Mouse (Mus musculus) hindbrain, embryonic 15.5 days (tissue): ENCODE measurements around the gene Pomt1. TPM values are rescaled to one million over a fixed set of nuclear protein-coding genes. Genes with fewer than 3 reads are reported as not detected.

Source experiments
- ATAC-seq: fragments of 200-750 bp; cut with Nextera tagmentation; 2 replicates; pipeline ENCODE4 v1.8.0; 2017; ENCODE audit warnings: low read depth, moderate number of reproducible peaks, moderate TSS enrichment; ENCODE audit not compliant: low FRiP score
- H3K27ac ChIP-seq: fragments of 300-500 bp; sonication (generic); replicated peaks from 2 replicates; pipeline ENCODE4 v1.5.1; 2015; ENCODE audit warnings: mild to moderate bottlenecking, inconsistent platforms
- H3K27me3 ChIP-seq: fragments of 300-500 bp; sonication (generic); 2 replicates; pipeline ENCODE4 v1.6.1; 2015; ENCODE audit warnings: control low read depth, inconsistent platforms
- H3K36me3 ChIP-seq: fragments of 300-500 bp; sonication (generic); 2 replicates; pipeline ENCODE4 v1.6.1; 2015; ENCODE audit warnings: control low read depth, inconsistent platforms
- H3K4me1 ChIP-seq: fragments of 300-500 bp; sonication (generic); replicated peaks from 2 replicates; pipeline ENCODE4 v1.6.1; 2015; ENCODE audit warnings: control low read depth, inconsistent platforms
- H3K4me2 ChIP-seq: fragments of 300-500 bp; sonication (generic); 2 replicates; pipeline ENCODE4 v1.6.1; 2015; ENCODE audit warnings: moderate library complexity, mild to moderate bottlenecking, inconsistent platforms
- H3K4me3 ChIP-seq: fragments of 300-500 bp; sonication (generic); 2 replicates; pipeline ENCODE4 v1.5.1; 2015; ENCODE audit warnings: mild to moderate bottlenecking, inconsistent platforms
- H3K9ac ChIP-seq: fragments of 300-500 bp; sonication (generic); 2 replicates; pipeline ENCODE4 v1.6.1; 2015; ENCODE audit warnings: inconsistent platforms
- H3K9me3 ChIP-seq: fragments of 300-500 bp; sonication (generic); 2 replicates; pipeline ENCODE4 v1.6.1; 2016; ENCODE audit warnings: control low read depth, inconsistent platforms
- WGBS: fragments of 180-500 bp; shearing (Covaris S2); methylation state at CpG from one replicate; pipeline ENCODE4 v1.1.7; 2015; 5-methylcytosine and 5-hydroxymethylcytosine counted together
- polyA plus RNA-seq: library from polyadenylated mRNA; unstranded; fragments of >200 nt; fragmentation: Nextera tagmentation; extraction: Ambion mirVana; gene quantifications from 2 replicates; pipeline ENCODE4 v1.2.1, GENCODE M21; 2015

The Pomt1 gene
- polyA plus RNA-seq, 1 experiment from 2014 or later = 33.6 TPM

GRCm38 (mm10) chr2:32256273-32256672 is 19.9 kb downstream of the Pomt1 start:
- no peak overlapping the region for H3K4me3 ChIP-seq
- ATAC-seq = no peak

GRCm38 (mm10) chr2:32258887-32259533 is 22.6 kb downstream of the Pomt1 start:
- no peaks in the 10 kb centered on the region for H3K9me3 ChIP-seq
- peaks cover 27% of the 10 kb centered on the region for H3K36me3 ChIP-seq
- peaks cover 19% of the 10 kb centered on the region for H3K4me1 ChIP-seq
- H3K4me3 ChIP-seq = peak overlapping the region; percentile 98
- ATAC-seq = no peak
- WGBS = 64% methylated on average over 6 of the region's 6 CpGs
- peak overlapping the region; percentile 86 for H3K4me2 ChIP-seq
- no peak overlapping the region for H3K27ac ChIP-seq
- peak overlapping the region; percentile 87 for H3K9ac ChIP-seq
- H3K27me3 ChIP-seq = no peaks in the 10 kb centered on the region

More at GRCm38 (mm10) chr2:32256273-32256672, 19.9 kb downstream of the Pomt1 start:
- no peak overlapping the region for H3K4me2 ChIP-seq
- peaks cover 49% of the 10 kb centered on the region for H3K36me3 ChIP-seq
- 92% methylated on average over 11 of the region's 11 CpGs for WGBS
- no peaks in the 10 kb centered on the region for H3K27me3 ChIP-seq
- H3K4me1 ChIP-seq = peaks cover 19% of the 10 kb centered on the region
- H3K9me3 ChIP-seq = no peaks in the 10 kb centered on the region
- no peak overlapping the region for H3K9ac ChIP-seq
- H3K27ac ChIP-seq = no peak overlapping the region

- peaks cover 19% of the 10 kb centered on the region for H3K36me3 ChIP-seq
- WGBS = 2% methylated on average over 58 of the region's 59 CpGs
- peak within 1 kb of the TSS; percentile 79 for H3K27ac ChIP-seq
- peaks cover 19% of the 10 kb centered on the region for H3K4me1 ChIP-seq
- H3K9ac ChIP-seq = peak within 1 kb of the TSS; percentile 87
- no peaks in the 10 kb centered on the region for H3K9me3 ChIP-seq
- peak within 1 kb of the TSS; percentile 86 for H3K4me2 ChIP-seq
- H3K27me3 ChIP-seq = no peaks in the 10 kb centered on the region
- ATAC-seq = peak; percentile 95
- H3K4me3 ChIP-seq = peak within 1 kb of the TSS; percentile 98
Observed at GRCm38 (mm10) chr2:32259657-32260417, 23.4 kb downstream of the Pomt1 start, which contains the start of gene Uck1. TSS of gene Uck1 (minus strand) at chr2:32260159.

GRCm38 (mm10) chr2:32260635-32261034 is 24.2 kb downstream of the Pomt1 start:
- Histone ChIP-seq H3K27ac (no peak overlapping the region), H3K9me3 (no peaks in the 10 kb centered on the region), H3K4me2 (peak overlapping the region; percentile 86; the same call in 1 of the 2 replicates), H3K9ac (no peak overlapping the region), H3K4me1 (peaks cover 19% of the 10 kb centered on the region), H3K36me3 (peaks cover 19% of the 10 kb centered on the region), H3K27me3 (no peaks in the 10 kb centered on the region), H3K4me3 (peak overlapping the region; percentile 98; the same call in 1 of the 2 replicates)
- ATAC-seq = no peak
- 33% methylated on average over 4 of the region's 4 CpGs for WGBS

- Histone ChIP-seq H3K9ac (no peak overlapping the region), H3K4me2 (no peak overlapping the region), H3K9me3 (no peaks in the 10 kb centered on the region), H3K27me3 (no peaks in the 10 kb centered on the region), H3K4me3 (no peak overlapping the region), H3K36me3 (peaks cover 37% of the 10 kb centered on the region), H3K27ac (no peak overlapping the region), H3K4me1 (no peaks in the 10 kb centered on the region)
- ATAC-seq = no peak
- WGBS = 79% methylated on average over 3 of the region's 3 CpGs
Observed at GRCm38 (mm10) chr2:32275823-32276222, 39.4 kb downstream of the Pomt1 start.

GRCm38 (mm10) chr2:32282289-32282688 is 45.9 kb downstream of the Pomt1 start:
- Histone ChIP-seq H3K9me3 (no peaks in the 10 kb centered on the region), H3K4me2 (no peak overlapping the region), H3K27me3 (no peaks in the 10 kb centered on the region), H3K4me3 (no peak overlapping the region), H3K36me3 (peaks cover 56% of the 10 kb centered on the region), H3K27ac (no peak overlapping the region), H3K9ac (no peak overlapping the region), H3K4me1 (peaks cover 11% of the 10 kb centered on the region)
- 98% methylated on average over 2 of the region's 2 CpGs for WGBS
- ATAC-seq = no peak

GRCm38 (mm10) chr2:32282727-32283126 is 46.3 kb downstream of the Pomt1 start:
- WGBS = 77% methylated on average over 1 of the region's 1 CpGs

GRCm38 (mm10) chr2:32283986-32284385 is 47.6 kb downstream of the Pomt1 start:
- Histone ChIP-seq H3K27ac (no peak overlapping the region), H3K36me3 (peaks cover 39% of the 10 kb centered on the region), H3K4me2 (no peak overlapping the region), H3K9me3 (no peaks in the 10 kb centered on the region), H3K27me3 (no peaks in the 10 kb centered on the region), H3K9ac (no peak overlapping the region), H3K4me3 (no peak overlapping the region), H3K4me1 (peaks cover 16% of the 10 kb centered on the region)
- ATAC-seq = no peak
- WGBS = 92% methylated on average over 3 of the region's 3 CpGs

More at GRCm38 (mm10) chr2:32282727-32283126, 46.3 kb downstream of the Pomt1 start:
- Histone ChIP-seq H3K9ac (no peak overlapping the region), H3K36me3 (peaks cover 51% of the 10 kb centered on the region), H3K4me1 (peaks cover 12% of the 10 kb centered on the region), H3K4me2 (no peak overlapping the region), H3K27ac (no peak overlapping the region), H3K27me3 (no peaks in the 10 kb centered on the region), H3K9me3 (no peaks in the 10 kb centered on the region), H3K4me3 (no peak overlapping the region)
- no peak for ATAC-seq

- under 1% methylated on average over 23 of the region's 23 CpGs for WGBS
- ATAC-seq = no peak
Observed at GRCm38 (mm10) chr2:32287334-32287840, 51.0 kb downstream of the Pomt1 start, which contains the start of gene Golga2. TSS of gene Golga2 (plus strand) at chr2:32287384.

GRCm38 (mm10) chr2:32287923-32288367 is 51.6 kb downstream of the Pomt1 start, which contains the start of gene Swi5:
TSS of gene Swi5 (minus strand) at chr2:32288075.
- ATAC-seq = peak; percentile 100
- WGBS = under 1% methylated on average over 40 of the region's 41 CpGs
- Histone ChIP-seq H3K27me3 (no peaks in the 10 kb centered on the region), H3K4me1 (peaks cover 26% of the 10 kb centered on the region), H3K36me3 (peaks cover 10% of the 10 kb centered on the region), H3K4me2 (peak within 1 kb of the TSS; percentile 89), H3K9ac (peak within 1 kb of the TSS; percentile 90), H3K9me3 (no peaks in the 10 kb centered on the region), H3K4me3 (peak within 1 kb of the TSS; percentile 83), H3K27ac (peak within 1 kb of the TSS; percentile 78)

More at GRCm38 (mm10) chr2:32287334-32287840, 51.0 kb downstream of the Pomt1 start, which contains the start of gene Golga2:
- Histone ChIP-seq H3K4me2 (peak within 1 kb of the TSS; percentile 89), H3K36me3 (peaks cover 10% of the 10 kb centered on the region), H3K9me3 (no peaks in the 10 kb centered on the region), H3K27ac (peak within 1 kb of the TSS; percentile 78), H3K4me1 (peaks cover 26% of the 10 kb centered on the region), H3K27me3 (no peaks in the 10 kb centered on the region), H3K4me3 (peak within 1 kb of the TSS; percentile 83), H3K9ac (peak within 1 kb of the TSS; percentile 90)

GRCm38 (mm10) chr2:32288371-32288931 is 52.1 kb downstream of the Pomt1 start:
- WGBS = 2% methylated on average over 28 of the region's 29 CpGs
- H3K9me3 ChIP-seq = no peaks in the 10 kb centered on the region
- H3K27me3 ChIP-seq = no peaks in the 10 kb centered on the region
- peak overlapping the region; percentile 67 for H3K4me2 ChIP-seq
- peak; percentile 77 for ATAC-seq
- peak overlapping the region; percentile 75 for H3K9ac ChIP-seq
- H3K4me3 ChIP-seq = peak overlapping the region; percentile 83
- H3K4me1 ChIP-seq = peaks cover 26% of the 10 kb centered on the region
- peaks cover 10% of the 10 kb centered on the region for H3K36me3 ChIP-seq
- peak overlapping the region; percentile 71 for H3K27ac ChIP-seq
